Mouse (Mus musculus): Measurements from ENCODE around the gene Ccdc151. TPM values are rescaled to one million over a fixed set of nuclear protein-coding genes. Genes with fewer than 3 reads are reported as not detected.

The Ccdc151 gene
- total RNA-seq (2021): not detected
- long read RNA-seq, experiment 1: 0 reads
- long read RNA-seq, experiment 2: 0 reads

GRCm38 (mm10) chr9:22002194-22003162, at the start of gene Ccdc151, which contains the start of gene Prkcsh:
Gene Ccdc151, minus strand, starts transcription at chr9:22002634.
Gene Prkcsh, plus strand, starts transcription at chr9:22002806.
- intact Hi-C loops (cut with DNase I; ENCODE audit: low total_unique reads): no loop called here
- DNase-seq: peak; percentile 100

GRCm38 (mm10) chr9:22051958-22052254, 49.5 kb upstream of the Ccdc151 start, which contains the start of gene Elavl3:
Gene Elavl3, minus strand, starts transcription at chr9:22052023.
- no peak for DNase-seq
- intact Hi-C loops (cut with DNase I; ENCODE audit: low total_unique reads): loop anchor here (5.0 kb wide), 1 partner anchor 35 kb away; no protein-coding TSS in a partner anchor

DNA sequence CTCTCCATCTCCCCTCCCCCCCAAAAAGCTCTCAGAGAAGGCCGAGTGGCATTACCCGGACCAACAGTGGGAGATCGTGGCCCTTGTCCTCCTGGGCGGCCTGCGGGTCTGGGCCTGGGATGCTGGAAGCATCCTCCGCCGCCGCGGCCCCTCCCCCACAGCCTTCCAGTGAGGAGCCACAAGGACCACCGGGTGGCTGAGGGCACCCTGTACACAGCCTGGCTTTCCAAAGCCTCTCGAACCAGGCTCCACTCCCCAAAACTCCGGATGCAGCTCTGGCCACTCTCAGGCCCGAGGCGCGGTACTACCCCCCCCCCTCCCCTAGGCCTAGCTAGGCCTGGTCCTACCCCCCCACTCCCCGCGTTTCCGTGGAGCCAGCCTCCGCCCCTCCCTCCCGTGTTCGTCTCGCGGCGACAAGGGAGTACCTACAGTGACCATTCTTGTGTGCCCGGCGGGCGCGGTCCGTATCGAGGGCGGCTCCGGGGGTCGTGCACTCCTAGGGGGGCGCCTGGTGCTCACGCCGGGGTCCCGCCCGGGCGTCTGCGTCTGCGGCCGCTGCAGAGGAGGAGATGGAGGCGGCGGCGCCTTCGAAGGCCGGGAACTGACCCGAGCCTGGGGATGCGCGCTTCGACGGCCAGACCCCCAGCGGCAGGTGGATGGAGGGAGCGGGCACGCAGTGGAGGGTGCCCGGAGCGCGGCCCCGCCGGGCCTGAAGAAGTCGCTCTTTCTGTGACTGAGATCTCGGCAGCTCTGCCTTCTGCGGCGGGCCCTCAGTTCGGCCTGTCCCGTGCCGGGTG, 48.9 kb upstream of the Ccdc151 start:
- intact Hi-C loops (cut with DNase I; ENCODE audit: low total_unique reads): loop anchor here (5.0 kb wide), 1 partner anchor 34 kb away; no protein-coding TSS in a partner anchor
- no peak for DNase-seq

- intact Hi-C loops (cut with DNase I; ENCODE audit: low total_unique reads): loop anchor here (5.0 kb wide), 1 partner anchor 33 kb away; no protein-coding TSS in a partner anchor
- DNase-seq: no peak
Observed at GRCm38 (mm10) chr9:22050351-22050889, 48.0 kb upstream of the Ccdc151 start.

DNA sequence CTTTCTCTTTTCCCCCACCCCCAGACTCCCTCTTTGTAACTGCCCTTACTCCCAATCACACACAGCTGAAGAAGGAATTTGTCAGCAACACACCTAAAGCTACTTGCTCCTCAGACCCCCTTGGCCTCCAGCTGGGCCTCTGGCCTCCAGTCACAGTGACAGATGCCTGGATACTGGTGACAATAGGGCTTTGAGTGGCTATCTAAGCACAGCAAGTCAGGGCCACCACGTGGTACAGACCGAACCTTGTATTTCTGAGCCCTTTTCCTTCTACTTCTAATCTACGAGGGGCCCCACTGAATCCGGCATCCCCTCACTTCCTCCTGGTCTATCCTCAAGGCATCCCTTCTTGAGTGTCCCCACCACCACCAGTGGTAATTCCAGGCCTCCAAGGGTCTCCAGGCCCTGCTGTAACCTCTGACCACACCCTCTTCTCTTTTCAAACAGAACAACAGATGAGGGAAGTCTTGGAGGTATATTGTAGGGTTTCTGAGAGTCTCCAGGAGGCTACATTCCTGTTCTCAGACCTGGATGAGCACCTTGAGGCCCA, 47.4 kb upstream of the Ccdc151 start:
- intact Hi-C loops (cut with DNase I; ENCODE audit: low total_unique reads): loop anchor here (5.0 kb wide), 1 partner anchor 32 kb away; no protein-coding TSS in a partner anchor
- DNase-seq: no peak

DNA sequence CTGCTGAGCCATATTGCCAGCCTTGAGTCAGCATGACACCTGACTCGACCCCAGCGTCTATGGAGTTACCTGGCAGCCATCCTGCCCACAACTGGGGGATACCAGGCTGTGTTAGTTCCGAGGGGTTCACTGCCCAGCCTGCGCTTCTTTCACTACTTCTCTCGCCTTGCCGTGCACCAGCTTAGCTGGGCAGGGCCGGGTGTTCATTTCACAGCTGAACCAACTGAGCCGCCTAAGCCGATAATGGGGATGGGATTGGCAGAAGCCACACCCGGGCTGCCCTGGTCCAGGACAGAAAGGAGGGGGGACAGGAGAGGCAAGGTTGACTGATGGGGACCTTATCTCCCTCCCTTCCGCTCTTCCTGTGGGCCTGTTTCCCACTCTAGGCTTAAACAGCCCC, 46.9 kb upstream of the Ccdc151 start:
- intact Hi-C loops (cut with DNase I; ENCODE audit: low total_unique reads): no loop called here
- no peak for DNase-seq

GRCm38 (mm10) chr9:22047329-22047728, 44.9 kb upstream of the Ccdc151 start:
- intact Hi-C loops (cut with DNase I; ENCODE audit: low total_unique reads): no loop called here
- no peak for DNase-seq

GRCm38 (mm10) chr9:22041832-22042231, 39.4 kb upstream of the Ccdc151 start:
- intact Hi-C loops (cut with DNase I; ENCODE audit: low total_unique reads): no loop called here

GRCm38 (mm10) chr9:22037826-22038225, 35.4 kb upstream of the Ccdc151 start:
- intact Hi-C loops (cut with DNase I; ENCODE audit: low total_unique reads): no loop called here
- no peak for DNase-seq

More at GRCm38 (mm10) chr9:22041832-22042231, 39.4 kb upstream of the Ccdc151 start:
- no peak for DNase-seq

DNA sequence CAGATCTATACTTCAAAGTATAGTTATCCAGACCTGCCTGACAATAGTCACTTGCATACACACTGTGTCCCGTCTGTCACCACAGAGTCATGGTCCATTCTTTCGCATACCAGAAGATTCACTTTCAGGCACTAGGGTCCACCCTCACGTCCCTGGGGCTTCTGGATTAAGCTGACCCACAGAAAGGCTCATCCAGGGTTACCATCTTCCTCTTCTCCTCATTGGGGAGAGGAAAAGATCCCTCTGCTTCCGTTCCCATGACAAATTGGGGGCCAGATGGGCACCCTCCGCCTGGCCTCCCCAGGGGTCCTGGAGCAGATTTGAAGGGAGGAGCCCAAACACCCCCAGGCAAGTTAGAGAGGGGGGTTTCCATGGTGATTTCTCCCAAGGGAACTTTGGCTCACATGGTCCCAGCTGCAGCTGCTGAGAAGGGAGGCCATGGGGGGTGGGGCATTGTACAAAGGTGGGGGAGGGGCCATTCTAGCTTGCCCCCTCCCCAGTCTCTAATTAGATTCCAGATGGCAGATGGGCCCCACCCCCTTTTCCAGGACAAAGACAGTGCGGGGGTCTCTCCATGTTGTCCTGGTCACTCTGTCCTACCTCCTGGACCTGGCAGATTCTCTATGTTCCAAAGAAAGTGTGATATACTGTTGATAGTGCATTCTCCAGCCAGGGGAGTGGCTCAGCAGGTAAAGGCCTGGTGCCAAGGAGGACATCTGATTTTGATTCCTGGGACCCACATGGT, 33.0 kb upstream of the Ccdc151 start:
- no peak for DNase-seq
- intact Hi-C loops (cut with DNase I; ENCODE audit: low total_unique reads): no loop called here

- DNase-seq: no peak
- intact Hi-C loops (cut with DNase I; ENCODE audit: low total_unique reads): no loop called here
Observed at GRCm38 (mm10) chr9:22030386-22030785, 28.0 kb upstream of the Ccdc151 start.

DNA sequence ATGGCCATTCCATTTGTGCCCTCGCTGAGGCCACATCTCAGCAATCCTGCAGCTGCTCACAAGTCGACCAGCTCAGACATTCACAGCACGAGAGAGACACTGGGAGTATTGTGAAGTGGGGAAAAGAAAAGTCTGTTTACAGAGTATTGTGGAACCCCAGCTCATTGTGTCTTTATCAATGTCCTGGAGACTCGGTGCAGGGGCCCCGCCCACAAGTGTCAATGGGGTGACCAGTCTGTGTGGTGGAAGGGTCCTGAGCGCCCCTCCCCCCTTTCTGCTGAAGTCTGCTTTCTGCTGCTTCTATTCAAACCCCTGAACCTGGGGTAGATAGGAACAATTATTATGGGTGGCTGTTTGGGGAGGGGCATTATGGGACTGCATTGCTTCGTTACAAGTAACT, 26.0 kb upstream of the Ccdc151 start:
- no peak for DNase-seq
- intact Hi-C loops (cut with DNase I; ENCODE audit: low total_unique reads): no loop called here

DNA sequence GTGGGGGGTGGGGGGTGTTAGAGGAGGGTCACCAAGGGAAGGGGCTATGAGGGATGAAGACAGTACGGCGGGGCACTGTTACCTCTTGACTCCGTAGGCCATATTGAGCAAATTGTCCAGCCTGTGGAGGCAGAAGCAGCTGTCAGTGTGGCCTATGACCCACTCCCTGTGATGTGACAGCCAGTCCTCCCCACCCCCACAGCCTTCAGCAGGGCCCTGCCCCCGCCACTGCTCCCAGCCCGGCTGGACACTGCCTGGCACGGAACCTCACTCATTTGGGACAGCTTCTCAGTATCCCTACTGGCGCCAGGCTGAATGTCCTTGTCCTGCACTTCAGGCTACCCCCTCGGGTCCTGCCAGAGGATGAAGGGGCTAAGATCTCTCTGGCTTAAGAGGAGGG, 22.2 kb upstream of the Ccdc151 start:
- intact Hi-C loops (cut with DNase I; ENCODE audit: low total_unique reads): no loop called here
- no peak for DNase-seq

GRCm38 (mm10) chr9:22017208-22017825, 14.9 kb upstream of the Ccdc151 start:
- DNase-seq: no peak
- intact Hi-C loops (cut with DNase I; ENCODE audit: low total_unique reads): loop anchor here (5.0 kb wide), 1 partner anchor 35 kb away; the partner anchor contains the start of gene Elavl3

DNA sequence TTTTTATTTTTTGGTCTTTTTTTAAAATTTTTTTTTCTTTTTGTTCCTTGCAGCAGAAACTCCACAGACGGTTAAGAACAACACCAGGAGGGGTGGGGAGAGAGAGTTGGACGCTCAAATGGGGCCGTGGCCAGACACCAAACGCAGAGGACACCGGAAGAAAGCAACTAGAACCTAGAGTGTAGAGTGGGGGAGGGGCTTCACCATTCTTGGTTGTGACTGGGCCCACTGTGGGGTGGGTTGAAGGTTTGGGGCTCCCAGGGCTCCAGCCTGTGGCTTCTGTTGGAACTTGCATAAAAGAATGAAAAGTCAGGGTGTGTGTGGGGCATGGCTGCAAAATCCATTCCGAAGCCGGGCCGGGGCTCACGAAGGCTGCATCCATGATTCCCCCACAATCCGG, 13.8 kb upstream of the Ccdc151 start:
- no peak for DNase-seq
- intact Hi-C loops (cut with DNase I; ENCODE audit: low total_unique reads): loop anchor here (5.0 kb wide), 1 partner anchor 36 kb away; the partner anchor contains the start of gene Elavl3

DNA sequence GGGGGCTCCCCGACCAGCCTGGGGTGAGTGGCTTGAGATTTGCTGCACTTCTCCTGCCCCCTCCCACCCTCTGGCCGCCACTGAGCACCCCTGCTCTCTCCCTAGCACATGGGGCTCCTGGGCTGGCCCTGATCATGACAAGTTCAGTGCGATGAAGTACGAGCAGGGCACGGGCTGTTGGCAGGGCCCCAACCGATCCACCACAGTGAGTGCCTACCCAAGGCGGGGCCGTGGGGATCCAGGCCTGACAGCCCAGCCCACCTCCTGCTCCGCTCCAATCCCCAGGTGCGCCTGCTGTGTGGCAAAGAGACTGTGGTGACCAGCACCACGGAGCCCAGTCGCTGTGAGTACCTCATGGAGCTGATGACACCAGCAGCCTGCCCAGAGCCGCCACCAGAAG, 10.3 kb upstream of the Ccdc151 start:
- intact Hi-C loops (cut with DNase I; ENCODE audit: low total_unique reads): no loop called here
- no peak for DNase-seq

- DNase-seq: no peak
- intact Hi-C loops (cut with DNase I; ENCODE audit: low total_unique reads): no loop called here
Observed at GRCm38 (mm10) chr9:22011055-22011454, 8.6 kb upstream of the Ccdc151 start.

- intact Hi-C loops (cut with DNase I; ENCODE audit: low total_unique reads): no loop called here
- no peak for DNase-seq
Observed at GRCm38 (mm10) chr9:22004546-22004945, 2.1 kb upstream of the Ccdc151 start.
